Mouse (Mus musculus) testis, adult 2 months (tissue): ENCODE measurements around the gene Casp6. TPM values are rescaled to one million over a fixed set of nuclear protein-coding genes. Genes with fewer than 3 reads are reported as not detected.

Experiments
- H3K27ac ChIP-seq: fragments of 200-500 bp; 2 replicates; pipeline ENCODE4 v1.5.1; 2012; ENCODE audit warnings: low read depth, low read length; ENCODE audit not compliant: control insufficient read depth, insufficient read depth
- H3K27me3 ChIP-seq: fragments of 200-500 bp; 2 replicates; pipeline ENCODE4 v1.6.1; 2012; ENCODE audit warnings: mild to moderate bottlenecking, low read length, moderate library complexity; ENCODE audit not compliant: control insufficient read depth, insufficient read depth
- H3K36me3 ChIP-seq: fragments of 200-500 bp; 2 replicates; pipeline ENCODE4 v1.6.1; 2012; ENCODE audit warnings: mild to moderate bottlenecking, low read length; ENCODE audit not compliant: control insufficient read depth, insufficient read depth
- H3K4me1 ChIP-seq: fragments of 200-500 bp; 2 replicates; pipeline ENCODE4 v1.6.1; 2012; ENCODE audit warnings: low read length; ENCODE audit not compliant: control insufficient read depth, insufficient read depth
- H3K4me3 ChIP-seq: fragments of 200-500 bp; 2 replicates; pipeline ENCODE4 v1.5.1; 2012; ENCODE audit warnings: low read depth, mild to moderate bottlenecking, low read length, moderate library complexity, mixed read lengths; ENCODE audit not compliant: control insufficient read depth
- CTCF ChIP-seq: fragments of 200-500 bp; IDR thresholded peaks from 2 replicates; pipeline ENCODE4 v1.5.1; 2012; ENCODE audit warnings: low read depth, mild to moderate bottlenecking, inconsistent platforms, low read length, moderate library complexity; ENCODE audit not compliant: control insufficient read depth, insufficient read depth, insufficient replicate concordance
- POLR2A ChIP-seq: fragments of 200-500 bp; IDR thresholded peaks from 2 replicates; pipeline ENCODE4 v1.6.1; 2012; ENCODE audit warnings: low read depth, mild to moderate bottlenecking, inconsistent platforms, low read length, moderate library complexity; ENCODE audit not compliant: control insufficient read depth
- polyA plus RNA-seq: library from polyadenylated mRNA; depleted of rRNA; stranded (reverse); fragments of >200 nt; gene quantifications from 2 replicates; pipeline ENCODE4 v1.2.3, GENCODE M21; 2012

Casp6 gene
- polyA plus RNA-seq, 1 experiment = 17.9 TPM

DNA sequence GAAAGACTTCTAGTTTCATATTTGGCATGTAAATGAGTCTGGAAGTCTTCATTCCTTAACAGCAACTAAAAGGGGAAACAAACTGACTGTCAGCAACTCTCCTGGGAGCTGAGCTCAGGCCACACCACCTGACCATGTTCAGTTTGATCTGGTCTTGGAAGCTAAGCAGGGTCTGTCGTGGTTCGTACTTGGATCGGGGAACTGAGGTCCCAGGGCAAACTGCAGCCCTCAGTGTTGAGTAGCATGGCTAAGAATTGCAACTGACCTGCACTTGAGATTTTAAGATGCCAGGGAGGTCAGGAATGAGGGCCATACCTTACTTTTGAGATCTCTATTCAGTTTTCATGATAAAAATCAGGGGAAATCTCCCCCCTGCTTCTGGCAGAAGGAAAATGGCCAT lies 24.6 kb downstream of the Casp6 start:
- Histone ChIP-seq H3K27me3 (no peaks in the 10 kb centered on the region), H3K27ac (no peak overlapping the region), H3K4me3 (no peak overlapping the region), H3K36me3 (no peaks in the 10 kb centered on the region), H3K4me1 (no peaks in the 10 kb centered on the region)
- TF ChIP-seq CTCF (no peak), POLR2A (no peak)

DNA sequence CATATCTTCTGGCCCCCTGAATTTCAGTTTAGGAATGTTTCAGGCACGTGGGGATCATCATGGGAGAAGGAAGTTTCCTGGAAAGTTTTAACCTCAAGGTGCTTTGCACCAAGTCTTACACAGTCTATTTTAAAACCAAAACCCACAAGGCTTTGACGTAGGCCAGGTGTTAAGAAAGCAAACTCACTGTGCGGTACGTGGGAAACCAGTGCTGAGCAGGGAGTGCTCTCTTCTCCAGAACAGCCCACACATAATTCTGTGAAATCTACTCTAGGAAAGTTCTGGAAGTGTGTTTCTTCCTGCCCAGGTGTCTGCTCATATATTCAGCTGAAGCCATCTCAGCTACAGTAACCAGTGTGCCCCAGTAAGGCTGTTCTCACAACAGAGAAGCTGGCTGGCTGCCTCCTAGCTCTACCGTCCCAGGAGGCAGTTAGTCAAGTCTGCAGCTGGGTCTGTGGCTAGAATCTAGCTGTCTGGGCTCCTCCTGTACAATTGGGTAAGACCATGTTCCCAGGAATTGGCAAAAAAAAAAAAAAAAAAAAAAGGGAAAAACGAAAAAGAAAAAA lies 29.1 kb downstream of the Casp6 start:
- Histone ChIP-seq H3K4me1 (no peaks in the 10 kb centered on the region), H3K36me3 (no peaks in the 10 kb centered on the region), H3K4me3 (no peak overlapping the region), H3K27me3 (no peaks in the 10 kb centered on the region), H3K27ac (no peak overlapping the region)
- no peak for TF ChIP-seq POLR2A

DNA sequence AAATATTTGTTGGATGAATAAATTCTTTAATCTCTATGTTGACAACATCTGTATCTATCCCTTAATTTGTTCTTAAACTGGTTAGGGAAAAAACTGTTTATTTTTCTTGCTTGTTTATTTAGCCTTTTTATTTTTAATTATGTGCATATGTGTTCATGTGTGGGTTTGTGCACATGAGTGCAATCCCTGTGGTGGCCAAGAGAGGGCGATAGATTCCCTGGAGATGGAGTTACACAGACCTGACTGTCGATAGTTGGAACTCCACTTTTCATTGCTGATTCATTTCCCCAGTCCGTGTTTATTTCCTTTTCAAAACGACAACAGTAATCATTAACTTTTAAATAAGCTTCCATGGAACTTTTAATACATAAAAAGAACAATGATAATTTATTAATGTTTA lies 31.2 kb downstream of the Casp6 start:
- TF ChIP-seq CTCF (peak; percentile 19; the same call in 1 of the 2 replicates), POLR2A (no peak)
- Histone ChIP-seq H3K4me1 (peaks cover 3% of the 10 kb centered on the region), H3K27me3 (no peaks in the 10 kb centered on the region), H3K27ac (no peak overlapping the region), H3K36me3 (no peaks in the 10 kb centered on the region), H3K4me3 (no peak overlapping the region)

DNA sequence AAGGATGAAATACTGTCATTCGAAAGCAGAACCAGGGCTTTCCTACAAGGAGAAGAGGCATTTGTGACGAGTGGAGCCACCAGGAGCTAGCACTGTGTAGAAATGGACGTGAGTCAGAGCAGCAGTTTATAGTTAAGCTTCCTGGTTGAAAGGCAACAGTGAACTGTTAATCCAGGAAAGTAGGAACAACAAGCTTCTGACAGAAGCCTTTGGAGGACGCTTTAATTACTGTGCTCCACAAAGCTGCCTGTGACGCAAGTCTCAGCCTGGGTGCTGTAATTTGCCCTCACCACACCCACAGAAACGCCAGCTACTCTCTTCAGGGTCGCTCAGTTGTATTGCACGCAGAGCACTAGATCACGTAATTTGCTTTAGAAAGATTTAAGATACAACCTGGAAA lies 35.3 kb downstream of the Casp6 start:
- Histone ChIP-seq H3K27ac (no peak overlapping the region), H3K27me3 (no peaks in the 10 kb centered on the region), H3K4me1 (peaks cover 3% of the 10 kb centered on the region), H3K4me3 (no peak overlapping the region), H3K36me3 (no peaks in the 10 kb centered on the region)
- TF ChIP-seq POLR2A (no peak), CTCF (no peak)

DNA sequence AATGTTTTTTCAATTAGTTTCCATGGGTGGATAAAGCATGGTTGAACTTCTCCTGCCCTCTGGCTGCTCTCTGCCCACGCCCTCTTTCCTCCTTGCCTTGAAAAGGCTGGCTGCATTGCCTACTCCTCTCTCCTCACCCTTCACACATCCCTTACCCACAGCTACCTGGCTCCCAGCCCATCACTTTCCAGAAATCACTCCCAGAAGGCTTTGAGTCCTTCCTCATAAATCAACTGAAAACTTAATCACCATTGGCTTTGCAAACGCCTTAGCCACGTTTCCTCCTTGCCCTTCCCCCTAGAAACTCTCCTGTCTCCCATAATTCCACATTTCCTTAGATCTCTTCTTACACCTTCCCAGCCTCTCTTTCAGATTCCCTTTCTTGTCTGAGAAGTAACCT lies 36.6 kb downstream of the Casp6 start:
- no peak overlapping the region for H3K27ac ChIP-seq
- no peak overlapping the region for H3K4me3 ChIP-seq
- H3K4me1 ChIP-seq = peaks cover 3% of the 10 kb centered on the region
- H3K27me3 ChIP-seq = no peaks in the 10 kb centered on the region
- H3K36me3 ChIP-seq = no peaks in the 10 kb centered on the region
- TF ChIP-seq POLR2A = no peak
- TF ChIP-seq CTCF = no peak

DNA sequence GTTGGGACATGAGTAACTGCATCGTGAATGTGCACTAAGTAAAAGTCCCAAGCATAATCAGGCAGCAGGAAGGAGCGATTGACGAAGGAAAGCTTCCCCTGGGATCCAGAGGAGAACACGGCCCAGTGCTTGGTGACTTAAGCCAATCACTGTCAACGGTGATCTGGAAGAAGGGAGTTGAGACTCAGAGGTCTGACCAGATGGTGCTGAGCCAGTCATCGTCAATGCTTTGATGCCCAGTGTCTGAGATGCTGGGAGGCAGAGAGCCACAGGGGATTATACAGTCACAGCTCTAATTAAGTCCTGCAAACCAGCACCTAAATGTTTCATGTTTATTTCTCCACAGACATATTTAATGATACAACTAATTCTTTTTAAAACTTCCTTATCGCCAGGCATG lies 37.8 kb downstream of the Casp6 start:
- no peak overlapping the region for H3K27ac ChIP-seq
- H3K4me3 ChIP-seq = no peak overlapping the region
- no peaks in the 10 kb centered on the region for H3K27me3 ChIP-seq
- H3K4me1 ChIP-seq = peaks cover 3% of the 10 kb centered on the region
- TF ChIP-seq POLR2A (no peak), CTCF (no peak)
- no peaks in the 10 kb centered on the region for H3K36me3 ChIP-seq

DNA sequence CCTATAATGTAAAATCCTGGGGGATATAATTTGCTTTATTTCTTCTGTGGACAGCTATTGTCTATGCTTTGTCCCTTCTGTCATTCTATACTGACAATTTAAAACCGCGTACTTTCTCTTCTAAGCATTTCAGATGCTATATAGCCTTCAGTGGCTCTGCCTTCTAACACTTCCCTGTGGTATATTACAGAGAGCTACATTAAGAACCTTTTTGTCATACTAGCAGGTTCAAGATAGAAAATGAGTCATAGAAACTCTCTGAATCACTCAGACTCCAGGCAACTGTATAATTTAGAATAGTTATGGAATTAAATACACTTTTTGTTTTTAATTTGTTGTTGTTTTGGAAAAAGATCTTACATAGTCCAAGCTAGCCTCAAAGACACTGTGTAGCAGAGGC lies 39.6 kb downstream of the Casp6 start:
- Histone ChIP-seq H3K4me3 (no peak overlapping the region), H3K27me3 (no peaks in the 10 kb centered on the region), H3K36me3 (no peaks in the 10 kb centered on the region), H3K4me1 (peaks cover 2% of the 10 kb centered on the region), H3K27ac (no peak overlapping the region)
- TF ChIP-seq CTCF (no peak), POLR2A (no peak)

DNA sequence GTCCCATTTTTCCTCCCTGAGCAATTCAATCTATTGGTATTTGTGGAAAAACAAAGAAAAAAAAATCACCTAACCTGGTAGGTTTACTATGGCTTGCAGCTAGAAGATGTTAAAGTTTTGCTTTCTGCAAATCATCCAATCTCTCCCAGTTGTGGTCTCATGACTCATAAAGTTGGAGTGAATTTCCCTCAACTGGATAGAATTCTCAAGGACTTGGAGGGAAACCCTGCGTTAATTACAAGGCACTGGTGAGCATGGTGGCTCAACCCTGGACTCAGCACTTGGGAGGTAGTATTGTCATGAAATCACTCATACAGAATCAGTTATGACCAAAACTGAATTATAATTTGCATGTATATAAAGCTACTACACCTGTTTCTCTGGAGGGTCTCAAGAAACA lies 40.1 kb downstream of the Casp6 start:
- H3K27me3 ChIP-seq = no peaks in the 10 kb centered on the region
- H3K27ac ChIP-seq = no peak overlapping the region
- no peak overlapping the region for H3K4me3 ChIP-seq
- TF ChIP-seq CTCF (no peak), POLR2A (no peak)
- no peaks in the 10 kb centered on the region for H3K4me1 ChIP-seq
- H3K36me3 ChIP-seq = no peaks in the 10 kb centered on the region
